Mouse (Mus musculus) c-Kit-positive CD71-negative TER-119-negative erythroid progenitor cells, embryonic 14.5 days (primary cell): ENCODE data around the gene Pnmal1.

Source experiments
- DNase-seq: peaks from one replicate; pipeline ENCODE4 v3.0.0-alpha.2; 2013; ENCODE audit warnings: low read depth

Gene Pnmal1

GRCm38 (mm10) chr7:16959539-16960187 lies at the start of gene Pnmal1:
Gene Pnmal1 (plus strand): TSS chr7:16959679.
- DNase-seq: no peak

- no peak for DNase-seq
Measured at GRCm38 (mm10) chr7:16909909-16910308, 49.6 kb upstream of the Pnmal1 start.

- DNase-seq: no peak
Measured at GRCm38 (mm10) chr7:16911904-16912303, 47.6 kb upstream of the Pnmal1 start.

- no peak for DNase-seq
Measured at GRCm38 (mm10) chr7:16912360-16912759, 47.1 kb upstream of the Pnmal1 start.

DNA sequence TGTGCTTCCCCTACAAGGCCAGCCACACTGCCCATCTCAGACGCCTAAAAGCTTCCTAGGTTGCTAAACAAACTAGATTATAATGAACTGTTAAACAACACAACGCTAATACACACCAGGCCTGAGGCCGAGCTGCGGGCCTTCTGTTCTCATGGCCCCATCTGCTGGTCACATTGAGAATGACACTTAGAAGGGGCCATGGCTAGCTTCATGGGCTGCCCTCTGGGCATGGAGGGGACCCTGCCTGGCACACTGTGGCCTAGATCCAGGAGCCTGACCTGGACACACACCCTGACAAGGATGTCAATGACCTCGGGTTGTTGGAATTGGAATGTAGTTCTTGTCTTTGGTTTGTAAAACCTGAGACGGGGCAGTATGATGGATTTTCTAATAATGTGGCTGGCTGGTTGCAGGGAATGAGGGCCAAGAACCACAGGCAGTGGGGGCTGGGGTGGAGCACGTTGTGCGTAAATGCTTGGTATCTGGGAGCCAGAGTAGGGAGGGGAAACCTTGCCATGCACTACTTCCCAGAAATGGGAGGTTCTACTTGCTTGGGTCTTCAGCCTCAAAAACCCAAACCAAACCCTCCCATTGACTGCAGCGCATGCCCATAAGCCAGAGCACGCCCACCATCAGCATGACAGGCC lies 45.5 kb upstream of the Pnmal1 start:
- peak; percentile 71 for DNase-seq

- DNase-seq: no peak
Measured at GRCm38 (mm10) chr7:16914453-16915343, 44.8 kb upstream of the Pnmal1 start.

GRCm38 (mm10) chr7:16915461-16916340 lies 43.8 kb upstream of the Pnmal1 start:
- DNase-seq: no peak

DNA sequence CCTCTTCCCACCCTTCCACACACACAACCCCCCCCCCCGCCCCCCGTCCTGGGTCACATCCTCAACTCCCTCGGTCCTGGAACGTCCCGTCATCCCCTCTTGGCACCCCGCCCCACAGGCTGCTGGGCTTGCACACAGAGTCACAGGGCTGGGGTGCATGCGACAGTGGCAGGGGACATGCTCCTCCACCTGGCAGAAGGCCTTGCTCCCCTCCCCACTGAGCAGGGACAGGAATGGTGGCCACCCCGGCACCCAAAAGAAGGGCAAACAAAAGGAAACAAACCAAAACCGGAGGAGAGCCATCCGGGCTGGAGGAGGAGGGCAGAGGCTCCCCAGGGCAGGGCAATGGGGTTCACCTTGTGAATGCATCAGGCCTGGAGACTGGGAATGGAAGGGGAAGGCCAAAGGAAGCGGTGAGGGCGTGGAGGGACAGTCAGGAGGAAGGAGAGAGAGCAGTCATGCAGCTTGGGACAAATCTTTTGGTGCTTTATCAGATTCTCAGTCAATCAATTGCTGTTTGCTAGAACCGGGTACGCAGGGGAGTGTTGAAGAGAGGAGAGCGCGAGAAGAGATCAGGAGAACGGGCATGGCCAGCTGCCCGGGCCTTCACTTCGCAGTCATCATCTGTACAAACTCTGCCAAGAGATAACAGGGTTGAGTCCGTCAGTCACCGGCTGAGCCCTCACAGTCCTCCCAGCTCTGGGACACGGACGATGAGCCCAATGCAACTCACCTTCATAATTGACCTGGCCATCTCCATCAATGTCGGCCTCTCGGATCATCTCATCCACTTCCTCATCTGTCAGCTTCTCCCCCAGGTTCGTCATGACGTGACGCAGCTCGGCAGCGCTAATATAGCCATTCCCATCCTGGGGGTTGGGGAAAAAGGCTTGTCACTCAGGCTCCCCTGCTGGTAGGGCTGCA lies 42.9 kb upstream of the Pnmal1 start:
- no peak for DNase-seq

- DNase-seq: no peak
Measured at GRCm38 (mm10) chr7:16917447-16917846, 42.0 kb upstream of the Pnmal1 start.

DNA sequence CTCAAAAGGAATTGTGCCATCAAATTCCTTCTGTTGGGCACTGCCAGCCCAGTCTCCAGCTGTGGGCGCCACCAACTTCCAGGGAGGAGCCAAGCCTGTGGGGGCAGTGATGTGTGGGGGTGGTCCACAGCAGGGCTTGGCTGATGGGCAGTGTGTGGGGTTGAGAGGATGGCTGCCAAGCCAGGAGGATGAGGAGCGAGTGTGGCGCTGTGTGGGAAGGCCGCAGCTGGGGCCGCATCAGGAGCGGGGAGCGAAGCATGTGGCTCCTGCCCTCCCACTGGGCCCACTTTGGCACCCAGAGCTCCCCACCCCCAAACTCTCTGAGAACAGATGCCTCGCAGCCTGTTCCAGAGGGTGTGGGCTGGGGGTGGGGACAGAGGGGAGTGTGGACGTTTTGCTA lies 41.5 kb upstream of the Pnmal1 start:
- DNase-seq: no peak

DNA sequence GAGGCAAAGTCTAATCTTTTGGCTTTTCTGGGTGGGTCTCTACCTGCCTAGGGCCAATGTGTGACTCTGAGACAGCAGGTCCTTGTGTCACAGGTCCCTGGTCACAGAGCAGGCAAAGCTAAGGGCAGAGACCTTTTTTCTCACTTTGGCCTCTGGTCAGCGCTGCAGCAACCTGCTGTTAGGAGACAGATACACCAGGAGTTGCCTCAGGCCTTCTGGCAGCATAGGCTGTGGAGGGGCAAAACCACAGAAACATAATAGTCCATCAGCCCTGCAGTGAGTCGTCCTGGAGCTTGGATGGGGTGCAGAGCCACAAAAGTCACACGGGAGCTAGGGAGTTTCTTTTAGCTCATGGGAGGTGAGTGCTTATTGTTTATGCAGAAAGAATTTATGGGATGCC lies 40.8 kb upstream of the Pnmal1 start:
- DNase-seq: no peak

- no peak for DNase-seq
Measured at GRCm38 (mm10) chr7:16919395-16920149, 39.9 kb upstream of the Pnmal1 start.

DNA sequence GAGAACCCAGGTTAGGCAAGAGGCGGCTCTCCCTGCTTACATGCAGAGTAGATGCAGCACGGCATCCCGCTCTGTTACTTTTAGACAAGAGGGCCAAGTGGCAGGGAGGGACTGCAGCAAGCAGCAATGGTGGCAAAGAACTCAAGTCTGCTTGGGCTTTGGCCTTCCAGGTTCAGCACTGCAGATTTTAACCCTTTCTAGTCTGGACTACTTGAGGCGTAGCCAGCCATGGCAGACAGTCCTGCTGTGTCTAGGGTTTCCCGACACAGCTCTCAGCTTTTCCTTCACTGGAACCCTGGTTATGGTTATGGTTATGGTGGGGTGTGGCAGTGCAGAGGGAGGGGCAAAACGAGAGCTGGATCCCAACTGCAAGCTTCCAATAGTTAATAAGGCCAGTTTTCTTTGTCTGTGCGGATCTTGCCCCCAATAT lies 39.3 kb upstream of the Pnmal1 start:
- DNase-seq: no peak

GRCm38 (mm10) chr7:16920818-16921791 lies 38.4 kb upstream of the Pnmal1 start:
- DNase-seq: no peak

GRCm38 (mm10) chr7:16921881-16922335 lies 37.6 kb upstream of the Pnmal1 start:
- no peak for DNase-seq

DNA sequence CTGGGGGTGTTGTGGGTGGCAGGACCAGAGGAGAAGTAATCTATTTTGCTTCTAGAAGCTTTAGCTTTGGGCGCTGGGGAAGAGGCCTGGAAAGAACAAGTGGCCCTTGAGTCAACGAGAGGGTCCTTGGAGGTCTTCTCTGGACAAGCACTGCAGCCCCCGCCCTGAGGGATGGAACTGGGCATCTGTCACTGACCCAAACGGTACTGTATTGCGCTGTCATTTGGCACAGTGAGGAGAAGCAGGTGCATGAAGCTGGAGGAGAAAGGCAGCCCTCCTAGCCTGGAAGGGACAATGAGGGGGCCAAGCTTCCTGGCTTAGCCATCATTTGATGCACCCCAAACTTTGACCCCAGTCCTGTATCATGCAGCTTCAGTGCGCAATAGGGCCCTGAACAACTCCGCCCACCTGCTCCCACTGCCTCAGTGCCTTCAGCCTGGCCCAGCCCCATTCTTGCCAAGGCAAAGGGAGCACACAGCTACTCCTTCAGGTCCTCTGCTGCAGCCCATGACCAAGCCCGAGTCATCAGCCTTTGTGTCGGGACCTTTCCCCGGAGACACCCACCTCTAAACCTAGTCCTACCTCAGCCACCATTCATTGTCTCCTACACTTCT lies 37.0 kb upstream of the Pnmal1 start:
- DNase-seq: no peak

GRCm38 (mm10) chr7:16923283-16924036 lies 36.0 kb upstream of the Pnmal1 start:
- DNase-seq: no peak
